Mouse (Mus musculus) spleen, adult 2 months (tissue): ENCODE data around the gene Yipf7.

Experiments used
- CTCF ChIP-seq: fragments of 200-500 bp; IDR thresholded peaks from 2 replicates; pipeline ENCODE4 v1.5.1; 2011; ENCODE audit warnings: mild to moderate bottlenecking, inconsistent platforms; ENCODE audit not compliant: insufficient read depth, insufficient read length, insufficient replicate concordance; ENCODE audit errors: extremely low read depth
- POLR2A ChIP-seq: fragments of 200-500 bp; IDR thresholded peaks from 2 replicates; pipeline ENCODE4 v1.6.1; 2011; ENCODE audit warnings: low read depth, low read length, inconsistent platforms

DNA sequence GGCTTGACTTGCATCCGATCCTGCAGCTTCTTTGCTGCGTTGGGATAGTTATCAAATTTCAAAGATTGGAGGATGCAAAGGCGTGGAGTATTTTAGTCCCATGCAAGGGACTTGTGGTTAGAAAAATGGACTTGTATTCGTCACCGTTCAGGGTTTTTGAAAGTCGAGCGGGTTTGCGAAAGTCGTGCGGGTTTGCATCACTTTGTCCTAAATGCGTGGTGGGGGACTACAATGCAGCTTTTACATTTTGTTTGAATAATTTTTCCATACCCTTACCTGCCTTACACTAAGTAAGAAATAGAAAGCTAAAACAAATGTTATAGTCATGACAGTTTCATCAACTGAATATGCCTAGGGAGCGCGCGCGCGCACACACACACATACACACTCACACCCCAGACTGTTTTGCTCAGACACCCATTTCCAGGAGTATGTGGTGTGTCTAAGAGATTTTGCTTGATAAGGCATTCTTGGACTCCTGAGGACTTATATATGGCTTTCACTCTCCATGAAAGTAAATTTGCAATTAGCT is 15.0 kb upstream of the Yipf7 start:
- TF ChIP-seq POLR2A (no peak), CTCF (no peak)
